Mouse (Mus musculus) heart, adult 2 months (tissue): ENCODE results near the gene E330021D16Rik. TPM values are rescaled to one million over a fixed set of nuclear protein-coding genes. Genes with fewer than 3 reads are reported as not detected.

ENCODE experiments used
- DNase-seq, 2 experiments: peaks; one replicate each; pipeline ENCODE4 v3.0.0; 2021
- H3K27ac ChIP-seq: fragments of 200-600 bp; 2 replicates; pipeline ENCODE4 v1.8.1; 2022
- H3K27me3 ChIP-seq: fragments of 200-500 bp; 2 replicates; pipeline ENCODE4 v1.6.1; 2012; ENCODE audit warnings: mild to moderate bottlenecking, low read length, inconsistent platforms, mixed read lengths; ENCODE audit not compliant: control insufficient read depth, insufficient read depth
- H3K36me3 ChIP-seq: fragments of 200-500 bp; 2 replicates; pipeline ENCODE4 v1.6.1; 2012; ENCODE audit warnings: low read length, inconsistent platforms; ENCODE audit not compliant: control insufficient read depth, insufficient read depth
- H3K4me1 ChIP-seq: fragments of 200-500 bp; 2 replicates; pipeline ENCODE4 v1.6.1; 2011; ENCODE audit warnings: low read length; ENCODE audit not compliant: control insufficient read depth, insufficient read depth
- H3K4me3 ChIP-seq: fragments of 200-600 bp; 2 replicates; pipeline ENCODE4 v1.8.1; 2022
- H3K79me2 ChIP-seq: fragments of 200-500 bp; replicated peaks from 2 replicates; pipeline ENCODE4 v1.6.1; 2012; ENCODE audit warnings: mild to moderate bottlenecking, inconsistent platforms, low read length, moderate library complexity, mixed read lengths; ENCODE audit not compliant: control insufficient read depth, insufficient read depth
- H3K9ac ChIP-seq: fragments of 200-500 bp; 2 replicates; pipeline ENCODE4 v1.6.1; 2012; ENCODE audit warnings: low read depth, mild to moderate bottlenecking, control low read depth, inconsistent platforms, low read length, mixed read lengths
- CTCF ChIP-seq: fragments of 200-600 bp; IDR thresholded peaks from 2 replicates; pipeline ENCODE4 v1.8.1; 2022; ENCODE audit warnings: antibody characterized with exemption, mild to moderate bottlenecking, moderate library complexity
- EP300 ChIP-seq: fragments of 200-500 bp; IDR thresholded peaks from 2 replicates; pipeline ENCODE4 v1.6.1; 2011; ENCODE audit warnings: low read depth, low read length, control low read depth; ENCODE audit not compliant: insufficient read depth
- POLR2A ChIP-seq: fragments of 200-500 bp; IDR thresholded peaks from 2 replicates; pipeline ENCODE4 v1.6.1; 2011; ENCODE audit warnings: mild to moderate bottlenecking, low read depth, low read length, control low read depth; ENCODE audit not compliant: insufficient read depth
- WGBS: fragments of 180-500 bp; shearing (Covaris S2); methylation state at CpG from one replicate; pipeline ENCODE4 v1.1.7; 2018; 5-methylcytosine and 5-hydroxymethylcytosine counted together
- intact Hi-C: fragments of 180-260 bp; cut with DNase I; formaldehyde crosslinking; loops from one replicate; pipeline ENCODE4 v1.15.1; 2025
- polyA plus RNA-seq: library from polyadenylated mRNA; depleted of rRNA; stranded (reverse); fragments of >200 nt; gene quantifications from 2 replicates; pipeline ENCODE4 v1.2.3, GENCODE M21; 2012
- total RNA-seq, 2 experiments: library from RNA; stranded (reverse); gene quantifications; 2 replicates each; pipeline ENCODE4 v1.2.3; 2021

E330021D16Rik gene
- total and polyA plus RNA-seq, 3 experiments = not detected

- no peak overlapping the region for H3K9ac ChIP-seq
- H3K36me3 ChIP-seq = no peaks in the 10 kb centered on the region
- TF ChIP-seq EP300 (no peak), POLR2A (no peak), CTCF (no peak)
- H3K79me2 ChIP-seq = no peaks in the 10 kb centered on the region
- 93% methylated on average over 5 of the region's 5 CpGs for WGBS
- H3K4me3 ChIP-seq = no peak overlapping the region
- intact Hi-C loops = no loop called here
- H3K27ac ChIP-seq = no peak overlapping the region
- no peaks in the 10 kb centered on the region for H3K4me1 ChIP-seq
- no peak for DNase-seq
- H3K27me3 ChIP-seq = no peaks in the 10 kb centered on the region
Measured at GRCm38 (mm10) chr6:136425956-136426355, 10.6 kb upstream of the E330021D16Rik start.

GRCm38 (mm10) chr6:136424166-136424565, 8.8 kb upstream of the E330021D16Rik start:
- Histone ChIP-seq H3K9ac (no peak overlapping the region), H3K4me1 (no peaks in the 10 kb centered on the region), H3K79me2 (no peaks in the 10 kb centered on the region), H3K4me3 (no peak overlapping the region), H3K36me3 (no peaks in the 10 kb centered on the region), H3K27me3 (no peaks in the 10 kb centered on the region), H3K27ac (no peak overlapping the region)
- intact Hi-C loops = loop anchor here (5.0 kb wide), 2 partner anchors 183 to 298 kb away; no protein-coding TSS in a partner anchor
- no peak for TF ChIP-seq EP300
- no peak for TF ChIP-seq CTCF
- no peak for TF ChIP-seq POLR2A
- no peak for DNase-seq
- 95% methylated on average over 3 of the region's 3 CpGs for WGBS

GRCm38 (mm10) chr6:136423201-136423600, 7.8 kb upstream of the E330021D16Rik start:
- Histone ChIP-seq H3K27me3 (no peaks in the 10 kb centered on the region), H3K4me3 (no peak overlapping the region), H3K9ac (no peak overlapping the region), H3K27ac (no peak overlapping the region), H3K36me3 (no peaks in the 10 kb centered on the region), H3K4me1 (no peaks in the 10 kb centered on the region), H3K79me2 (no peaks in the 10 kb centered on the region)
- 94% methylated on average over 5 of the region's 5 CpGs for WGBS
- DNase-seq = no peak
- TF ChIP-seq POLR2A (no peak), EP300 (no peak), CTCF (no peak)
- intact Hi-C loops = loop anchor here (2.0 to 5.0 kb wide), 3 partner anchors 44 to 299 kb away; no protein-coding TSS in a partner anchor

- Histone ChIP-seq H3K4me3 (no peak overlapping the region), H3K36me3 (no peaks in the 10 kb centered on the region), H3K4me1 (no peaks in the 10 kb centered on the region), H3K27me3 (no peaks in the 10 kb centered on the region), H3K27ac (no peak overlapping the region), H3K9ac (no peak overlapping the region), H3K79me2 (no peaks in the 10 kb centered on the region)
- intact Hi-C loops = loop anchor here (1.0 to 5.0 kb wide), 6 partner anchors 45 to 321 kb away; no protein-coding TSS in a partner anchor
- peak; percentile 55 to 73 for DNase-seq
- TF ChIP-seq CTCF = peak; percentile 100; the same call in 1 of the 2 replicates
- peak; percentile 95 for TF ChIP-seq EP300
- TF ChIP-seq POLR2A = no peak
- WGBS = 59% methylated on average over 16 of the region's 16 CpGs
Measured at GRCm38 (mm10) chr6:136422084-136422853, 6.9 kb upstream of the E330021D16Rik start.

- Histone ChIP-seq H3K4me1 (no peaks in the 10 kb centered on the region), H3K79me2 (no peaks in the 10 kb centered on the region), H3K36me3 (no peaks in the 10 kb centered on the region), H3K4me3 (no peak overlapping the region), H3K27ac (no peak overlapping the region), H3K9ac (no peak overlapping the region), H3K27me3 (no peaks in the 10 kb centered on the region)
- no peak for DNase-seq
- TF ChIP-seq CTCF (peak; percentile 35), POLR2A (no peak)
- WGBS = 74% methylated on average over 3 of the region's 3 CpGs
- intact Hi-C loops = loop anchor here (5.0 kb wide), 2 partner anchors 186 to 301 kb away; no protein-coding TSS in a partner anchor
Measured at GRCm38 (mm10) chr6:136421059-136421458, 5.7 kb upstream of the E330021D16Rik start.
